Mouse (Mus musculus): ENCODE measurements at regions not wholly inside any gene's neighbourhood (a gene's known extent, or its start where the extent isn't known, plus 50 kb on each side); places are given as distances from the start of the nearest gene placed in this dataset.

DNA sequence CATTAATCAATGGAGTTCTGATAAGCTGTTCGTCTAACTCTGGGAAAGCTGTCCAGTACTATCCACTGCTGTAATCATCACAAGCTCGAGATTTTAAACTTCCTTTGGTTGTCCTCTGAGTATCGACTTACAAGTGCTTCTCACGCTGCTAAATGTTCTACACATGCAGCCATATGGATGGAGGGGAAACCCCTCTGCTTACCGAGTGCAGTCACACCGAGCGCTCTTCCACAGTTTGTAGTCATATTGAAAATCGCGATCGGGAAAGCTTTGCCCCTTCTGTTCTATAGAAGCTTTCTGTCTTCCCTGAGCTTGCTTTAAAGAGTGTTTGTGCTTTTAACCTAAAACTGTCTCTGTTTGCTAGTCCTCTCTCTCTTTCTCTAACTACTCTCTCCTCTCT, 57.8 kb downstream of the Degs1 start:
- DNase-seq (ENCODE audit: low read depth) = peak; percentile 24

DNA sequence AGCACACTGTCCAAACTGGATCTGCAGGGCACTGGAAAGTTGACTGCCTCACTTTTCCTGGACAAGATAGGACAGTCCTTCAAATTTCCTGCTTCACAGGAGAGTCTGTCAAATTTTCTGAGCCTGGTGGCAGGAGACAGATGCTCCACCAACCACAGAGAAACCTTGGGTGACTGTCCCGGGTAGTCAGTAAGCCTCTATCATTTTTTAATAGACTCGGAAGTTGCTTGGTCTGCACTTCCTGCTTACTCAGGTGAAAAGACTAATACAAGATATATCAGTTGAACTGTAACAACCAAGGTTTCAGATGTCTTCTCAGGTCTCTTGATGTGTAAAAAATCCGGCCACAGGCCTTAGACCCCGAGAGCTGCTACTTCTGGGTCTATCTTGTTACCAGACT, 58.8 kb downstream of the Degs1 start:
- no peak for DNase-seq (ENCODE audit: low read depth)
